Mouse (Mus musculus): ENCODE data around the gene Wnk3.
"Not testable (repeated sequence)": the region's sequence is repeated elsewhere in the genome, so short reads cannot be mapped to it uniquely, and the experiment has no call there.

Gene Wnk3

GRCm38 (mm10) chrX:151197778-151198177, at the start of gene Wnk3:
Gene Wnk3, plus strand, starts transcription at chrX:151198078.
- DNase-seq (ENCODE audit: low spot score in 2 of 2): no peak

- DNase-seq (ENCODE audit: low spot score in 2 of 2): no peak
Observed at GRCm38 (mm10) chrX:151158414-151158813, 39.5 kb upstream of the Wnk3 start.

- DNase-seq (ENCODE audit: low spot score in 2 of 2): peak; percentile 0 to 2
Observed at GRCm38 (mm10) chrX:151168438-151169131, 29.3 kb upstream of the Wnk3 start.

GRCm38 (mm10) chrX:151169261-151169961, 28.5 kb upstream of the Wnk3 start:
- DNase-seq (ENCODE audit: low spot score in 2 of 2): peak in 1 of 2 experiments; percentile 4

GRCm38 (mm10) chrX:151173134-151173533, 24.7 kb upstream of the Wnk3 start:
- DNase-seq (ENCODE audit: low spot score in 2 of 2): not testable (repeated sequence)

- no peak for DNase-seq (ENCODE audit: low spot score in 2 of 2)
Observed at GRCm38 (mm10) chrX:151298329-151298728, 100.5 kb downstream of the Wnk3 start.

- no peak for DNase-seq (ENCODE audit: low spot score in 2 of 2)
Observed at GRCm38 (mm10) chrX:151313732-151314131, 115.9 kb downstream of the Wnk3 start.

- no peak for DNase-seq (ENCODE audit: low spot score in 2 of 2)
Observed at GRCm38 (mm10) chrX:151333615-151334014, 135.7 kb downstream of the Wnk3 start.

GRCm38 (mm10) chrX:151337804-151338203, 139.9 kb downstream of the Wnk3 start:
- peak; percentile 58 to 78 for DNase-seq (ENCODE audit: low spot score in 2 of 2)

GRCm38 (mm10) chrX:151343761-151344500, 146.1 kb downstream of the Wnk3 start, which contains the start of gene Fam120c:
Gene Fam120c, plus strand, starts transcription at chrX:151344175.
- DNase-seq (ENCODE audit: low spot score in 2 of 2): peak; percentile 81

GRCm38 (mm10) chrX:151344501-151344984, 146.7 kb downstream of the Wnk3 start:
- peak; percentile 18 to 22 for DNase-seq (ENCODE audit: low spot score in 2 of 2)

- no peak for DNase-seq (ENCODE audit: low spot score in 2 of 2)
Observed at GRCm38 (mm10) chrX:151345333-151346125, 147.7 kb downstream of the Wnk3 start.

GRCm38 (mm10) chrX:151347278-151347677, 149.4 kb downstream of the Wnk3 start:
- no peak for DNase-seq (ENCODE audit: low spot score in 2 of 2)

GRCm38 (mm10) chrX:151349322-151349721, 151.4 kb downstream of the Wnk3 start:
- no peak for DNase-seq (ENCODE audit: low spot score in 2 of 2)
